ENCODE assay signal across 11 mouse cellular contexts in genomic region chr3:97938814-97939526, GRCm38 (mm10). TPM values are rescaled to one million over a fixed set of nuclear protein-coding genes. Genes with fewer than 3 reads are reported as not detected.
DNase-seq lines count a peak whose midpoint lies in the region; ATAC-seq lines count a peak whose summit lies in the region.
"Had no signal": no experiment of that assay in that cellular context is flagged by ENCODE, and none has a peak within 500 bp of the region (broad histone marks: within the 10 kb centered on the region; RNA-seq: fewer than 3 reads in every experiment).

No protein-coding gene starts in this region.

- H3K36me3 ChIP-seq in kidney, embryonic 16.5 days (ENCODE audit: insufficient read depth, low read length): no peaks in the 10 kb centered on the region
- H3K36me3 ChIP-seq in hindbrain, embryonic 14.5 days (replicated peaks; ENCODE audit: control insufficient read depth, insufficient read depth): no peaks in the 10 kb centered on the region
- no peaks in the 10 kb centered on the region for H3K36me3 ChIP-seq in midbrain, embryonic 16.5 days (ENCODE audit: control insufficient read depth, insufficient read depth, low read length)

- peak overlapping the region; percentile 49; the same call in 1 of the 2 replicates for H3K9ac ChIP-seq in kidney, embryonic 16.5 days (replicated peaks; ENCODE audit: low read length)
- H3K9ac ChIP-seq in hindbrain, embryonic 14.5 days: no peak overlapping the region
- no peak overlapping the region for H3K9ac ChIP-seq in midbrain, embryonic 16.5 days (ENCODE audit: low read depth, low read length)

- no peaks in the 10 kb centered on the region for H3K27me3 ChIP-seq in kidney, embryonic 16.5 days (ENCODE audit: insufficient read depth, low read length)
- no peaks in the 10 kb centered on the region for H3K27me3 ChIP-seq in hindbrain, embryonic 14.5 days (ENCODE audit: control insufficient read depth, insufficient read depth, low read length)
- 0 out of 2 replicates have a peak, but pooled peaks cover 3% of the 10 kb centered on the region for H3K27me3 ChIP-seq in midbrain, embryonic 16.5 days (ENCODE audit: control insufficient read depth, insufficient read depth, low read depth, low read length)

- H3K4me1 ChIP-seq in kidney, embryonic 16.5 days (ENCODE audit: insufficient read depth, low read length): peaks cover 61% of the 10 kb centered on the region
- H3K4me1 ChIP-seq in hindbrain, embryonic 14.5 days (replicated peaks; ENCODE audit: control insufficient read depth, insufficient read depth, low read length): peaks cover 48% of the 10 kb centered on the region
- H3K4me1 ChIP-seq in midbrain, embryonic 16.5 days (ENCODE audit: control insufficient read depth, insufficient read depth, low read length): peaks cover 32% of the 10 kb centered on the region

- intact Hi-C loops in left cerebral cortex, postnatal 36 days (cut with DNase I): loop anchor here (10.0 kb wide), 1 partner anchor 176 kb away; no protein-coding TSS in a partner anchor

- no peak overlapping the region for H3K4me2 ChIP-seq in kidney, embryonic 16.5 days (replicated peaks; ENCODE audit: low read depth, low read length)
- no peak overlapping the region for H3K4me2 ChIP-seq in hindbrain, embryonic 14.5 days (replicated peaks)
- no peak overlapping the region for H3K4me2 ChIP-seq in midbrain, embryonic 16.5 days (ENCODE audit: low read length)

- DNase-seq in kidney, postnatal 36 days: no peak
- DNase-seq in embryo, embryonic 9.5 days (ENCODE audit: extremely low spot score): peak; percentile 50
- no peak for DNase-seq in hindbrain, embryonic 14.5 days (ENCODE audit: low spot score)
- no peak for DNase-seq in left cerebral cortex, postnatal 36 days (ENCODE audit: low spot score in 2 of 2)
- DNase-seq in gastrocnemius, postnatal 25 days: no peak
- no peak for DNase-seq in layer of hippocampus, postnatal 14 days (ENCODE audit: low spot score in 2 of 2)
- DNase-seq: cerebellum, postnatal 36 days; gastrocnemius, postnatal 36 days had no signal

- H3K27ac ChIP-seq in kidney, embryonic 16.5 days (ENCODE audit: low read length): peak overlapping the region; percentile 66
- peak overlapping the region; percentile 55; the same call in 1 of the 2 replicates for H3K27ac ChIP-seq in hindbrain, embryonic 14.5 days
- peak overlapping the region; percentile 25; the same call in 1 of the 2 replicates for H3K27ac ChIP-seq in midbrain, embryonic 16.5 days (ENCODE audit: low read length)

- no peak overlapping the region for H3K4me3 ChIP-seq in kidney, embryonic 16.5 days (ENCODE audit: low read length)
- no peak overlapping the region for H3K4me3 ChIP-seq in hindbrain, embryonic 14.5 days (replicated peaks; ENCODE audit: low read length)
- H3K4me3 ChIP-seq in midbrain, embryonic 16.5 days (ENCODE audit: low read depth, low read length): no peak overlapping the region

- 44% methylated on average over 7 of the region's 7 CpGs for WGBS in kidney, embryonic 16.5 days
- 8% methylated on average over 7 of the region's 7 CpGs for WGBS in hindbrain, embryonic 14.5 days
- 8% methylated on average over 7 of the region's 7 CpGs for WGBS in midbrain, embryonic 16.5 days

- H3K9me3 ChIP-seq in kidney, embryonic 16.5 days (ENCODE audit: low read length): no peaks in the 10 kb centered on the region
- no peaks in the 10 kb centered on the region for H3K9me3 ChIP-seq in hindbrain, embryonic 14.5 days (ENCODE audit: control insufficient read depth, low read length)
- no peaks in the 10 kb centered on the region for H3K9me3 ChIP-seq in midbrain, embryonic 16.5 days (replicated peaks; ENCODE audit: control insufficient read depth, low read length, poor library complexity, severe bottlenecking)

- no peak for ATAC-seq in kidney, embryonic 16.5 days (ENCODE audit: low FRiP score, low TSS enrichment)
- ATAC-seq in hindbrain, embryonic 14.5 days (ENCODE audit: low FRiP score): peak; percentile 37; the same call in 1 of the 2 replicates
- peak; percentile 57 for ATAC-seq in midbrain, embryonic 16.5 days
- ATAC-seq: inflammation-experienced regulatory T-cells, adult 6 months had no signal

RNA-seq across cellular contexts. Expression of gene Sec22b, which starts 38.0 kb away (rescaled TPM):
- 138 and 147 TPM in 2 replicates for polyA plus RNA-seq in kidney, embryonic 16.5 days (2015; fragmentation: Nextera tagmentation; extraction: Ambion mirVana)
- polyA plus RNA-seq in hindbrain, embryonic 14.5 days (2014; fragmentation: Nextera tagmentation; extraction: Ambion mirVana): 110 and 111 TPM in 2 replicates
- polyA plus RNA-seq in midbrain, embryonic 16.5 days (2015; fragmentation: Nextera tagmentation; extraction: Ambion mirVana): 86.9 and 94.8 TPM in 2 replicates
- 10 to 100 TPM; 72.5 to 79.6 TPM for total RNA-seq in left cerebral cortex, postnatal 36 days (2021)
- total RNA-seq in gastrocnemius, postnatal 25 days (2021): 10 to 100 TPM; 26.0 to 26.3 TPM
- 10 to 100 TPM; 66.7 to 68.1 TPM for total RNA-seq in layer of hippocampus, postnatal 14 days (2021)

RNA-seq across cellular contexts. Expression of gene Pde4dip, which starts 50.5 kb away (rescaled TPM):
- polyA plus RNA-seq in kidney, embryonic 16.5 days (2015; fragmentation: Nextera tagmentation; extraction: Ambion mirVana): 27.5 and 28.1 TPM in 2 replicates
- polyA plus RNA-seq in hindbrain, embryonic 14.5 days (2014; fragmentation: Nextera tagmentation; extraction: Ambion mirVana): 76.6 and 84.5 TPM in 2 replicates
- 67.5 and 75.5 TPM in 2 replicates for polyA plus RNA-seq in midbrain, embryonic 16.5 days (2015; fragmentation: Nextera tagmentation; extraction: Ambion mirVana)
- 100 to 1,000 TPM; 209 to 247 TPM for total RNA-seq in left cerebral cortex, postnatal 36 days (2021)
- total RNA-seq in gastrocnemius, postnatal 25 days (2021): 1,000 to 10,000 TPM; 3,024 to 3,244 TPM
- 100 to 1,000 TPM; 214 to 250 TPM for total RNA-seq in layer of hippocampus, postnatal 14 days (2021)

Comparison
In these comparisons a context has a peak if more than half of its experiments do, and no peak if none do; other contexts are left out.
1. RNA of gene Pde4dip, which starts 50.5 kb away (total RNA-seq): 3,024 to 3,244 TPM in gastrocnemius, postnatal 25 days; 214 to 250 TPM in layer of hippocampus, postnatal 14 days and 209 to 247 TPM in left cerebral cortex, postnatal 36 days; every median in the first group is over 10 times any median in the second.
2. Peak in every context shown above with its lines, with median percentiles within 50 percentile points of each other: H3K27ac ChIP-seq.